Mouse (Mus musculus) heart, adult 2 months (tissue): Measurements from ENCODE around the gene Rgs7.

Experiments used
- CTCF ChIP-seq: fragments of 200-600 bp; IDR thresholded peaks from 2 replicates; pipeline ENCODE4 v1.8.1; 2022; ENCODE audit warnings: antibody characterized with exemption, mild to moderate bottlenecking, moderate library complexity
- POLR2A ChIP-seq: fragments of 200-500 bp; IDR thresholded peaks from 2 replicates; pipeline ENCODE4 v1.6.1; 2011; ENCODE audit warnings: mild to moderate bottlenecking, low read depth, low read length, control low read depth; ENCODE audit not compliant: insufficient read depth

DNA sequence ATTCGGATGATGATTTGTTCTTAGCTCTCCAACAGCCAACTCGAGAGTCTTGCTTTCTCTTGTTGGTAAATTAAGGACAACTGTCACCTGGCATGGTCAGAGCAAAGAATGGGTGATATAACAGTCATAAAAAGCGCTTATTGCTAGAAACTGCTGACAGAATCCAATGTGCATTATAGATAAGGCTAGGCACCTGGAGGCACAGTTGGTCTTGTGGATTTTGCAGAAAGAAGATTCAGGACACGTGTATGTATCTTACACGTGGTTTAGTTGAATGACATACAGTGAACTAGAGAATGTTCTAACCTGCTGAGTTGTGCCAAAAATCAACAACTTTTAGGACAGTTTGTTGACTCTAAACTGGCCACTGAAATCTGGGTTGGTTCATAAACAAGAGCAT lies 386.9 kb downstream of the Rgs7 start:
- TF ChIP-seq CTCF (no peak), POLR2A (no peak)
